Mouse (Mus musculus) small intestine, adult 2 months (tissue): ENCODE measurements around the gene Sall1. TPM values are rescaled to one million over a fixed set of nuclear protein-coding genes. Genes with fewer than 3 reads are reported as not detected.

ENCODE experiments used
- H3K27ac ChIP-seq: fragments of 200-500 bp; 2 replicates; pipeline ENCODE4 v1.5.1; 2012; ENCODE audit warnings: low read depth, low read length, control low read depth, inconsistent platforms; ENCODE audit not compliant: insufficient read depth
- H3K27me3 ChIP-seq: fragments of 200-500 bp; 2 replicates; pipeline ENCODE4 v1.6.1; 2012; ENCODE audit warnings: mild to moderate bottlenecking, moderate library complexity, low read length, inconsistent platforms; ENCODE audit not compliant: control insufficient read depth, insufficient read depth
- H3K36me3 ChIP-seq: fragments of 200-500 bp; 2 replicates; pipeline ENCODE4 v1.6.1; 2012; ENCODE audit warnings: mild to moderate bottlenecking, low read length, control low read depth, inconsistent platforms; ENCODE audit not compliant: control insufficient read depth, insufficient read depth
- H3K4me1 ChIP-seq: fragments of 200-500 bp; 2 replicates; pipeline ENCODE4 v1.6.1; 2012; ENCODE audit warnings: low read length, inconsistent platforms, mixed read lengths; ENCODE audit not compliant: control insufficient read depth, insufficient read depth, insufficient read length
- H3K4me3 ChIP-seq: fragments of 200-500 bp; 2 replicates; pipeline ENCODE4 v1.5.1; 2012; ENCODE audit warnings: low read depth, mild to moderate bottlenecking, control low read depth, inconsistent platforms, low read length, moderate library complexity
- CTCF ChIP-seq: fragments of 200-500 bp; IDR thresholded peaks from 2 replicates; pipeline ENCODE4 v1.5.1; 2012; ENCODE audit warnings: low read depth, mild to moderate bottlenecking, control low read depth, inconsistent platforms, low read length, moderate library complexity, mixed read lengths; ENCODE audit not compliant: insufficient replicate concordance, insufficient read length; ENCODE audit errors: extremely low read depth
- POLR2A ChIP-seq: fragments of 200-500 bp; IDR thresholded peaks from 2 replicates; pipeline ENCODE4 v1.6.1; 2012; ENCODE audit warnings: low read depth, mild to moderate bottlenecking, control low read depth, inconsistent platforms, low read length, moderate library complexity
- WGBS: fragments of 180-500 bp; shearing (Covaris S2); methylation state at CpG from one replicate; pipeline ENCODE4 v1.1.7; 2018; 5-methylcytosine and 5-hydroxymethylcytosine counted together
- polyA plus RNA-seq: library from polyadenylated mRNA; depleted of rRNA; stranded (reverse); fragments of >200 nt; gene quantifications from 2 replicates; pipeline ENCODE4 v1.2.3, GENCODE M21; 2012; rRNA removed

The Sall1 gene
- 0.56 and 1.2 TPM in 2 replicates for polyA plus RNA-seq

- Histone ChIP-seq H3K27ac (no peak within 1 kb of the TSS; the same call in 1 of the 2 replicates), H3K27me3 (peaks cover 72% of the 10 kb centered on the region), H3K4me1 (no peaks in the 10 kb centered on the region; the same call in 1 of the 2 replicates), H3K36me3 (no peaks in the 10 kb centered on the region), H3K4me3 (peak within 1 kb of the TSS; percentile 53)
- WGBS = 3% methylated on average over 25 of the region's 25 CpGs
- TF ChIP-seq CTCF (no peak), POLR2A (no peak)
Observed at GRCm38 (mm10) chr8:89043940-89044339, at the start of gene Sall1. TSS of gene Sall1 (minus strand) at chr8:89044162.

DNA sequence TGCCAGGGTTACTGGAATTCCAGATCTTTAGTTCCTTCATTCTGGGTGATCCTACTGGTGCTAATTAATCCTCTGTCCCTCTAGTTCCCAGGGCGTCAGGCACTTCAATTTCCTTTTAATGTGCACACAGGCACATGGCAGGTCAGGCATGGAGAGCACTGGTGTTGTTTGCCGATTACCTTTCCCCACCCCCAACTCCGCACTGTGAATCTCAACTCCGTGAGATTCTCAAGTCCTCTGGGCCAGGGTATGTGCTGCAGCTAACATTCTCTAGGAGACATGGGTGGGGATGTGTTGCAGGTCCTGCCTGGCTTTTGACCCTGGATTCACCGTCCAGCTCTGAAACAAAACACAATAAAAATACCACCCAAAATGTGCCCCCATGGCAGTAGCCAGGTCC, 46.0 kb upstream of the Sall1 start:
- Histone ChIP-seq H3K4me3 (no peak overlapping the region), H3K4me1 (no peaks in the 10 kb centered on the region), H3K27ac (no peak overlapping the region), H3K27me3 (no peaks in the 10 kb centered on the region), H3K36me3 (no peaks in the 10 kb centered on the region)
- 37% methylated on average over 5 of the region's 5 CpGs for WGBS
- TF ChIP-seq POLR2A (no peak), CTCF (no peak)

GRCm38 (mm10) chr8:89079147-89079546, 35.2 kb upstream of the Sall1 start:
- H3K27me3 ChIP-seq = no peaks in the 10 kb centered on the region
- TF ChIP-seq POLR2A (no peak), CTCF (no peak)
- no peak overlapping the region for H3K27ac ChIP-seq
- no peaks in the 10 kb centered on the region for H3K4me1 ChIP-seq
- no peaks in the 10 kb centered on the region for H3K36me3 ChIP-seq
- H3K4me3 ChIP-seq = no peak overlapping the region
- WGBS = 89% methylated on average over 2 of the region's 2 CpGs

- Histone ChIP-seq H3K36me3 (no peaks in the 10 kb centered on the region), H3K27me3 (no peaks in the 10 kb centered on the region), H3K4me1 (no peaks in the 10 kb centered on the region), H3K4me3 (no peak overlapping the region), H3K27ac (no peak overlapping the region)
- WGBS = 22% methylated on average over 3 of the region's 3 CpGs
- no peak for TF ChIP-seq POLR2A
- no peak for TF ChIP-seq CTCF
Observed at GRCm38 (mm10) chr8:89072968-89073382, 29.0 kb upstream of the Sall1 start.

DNA sequence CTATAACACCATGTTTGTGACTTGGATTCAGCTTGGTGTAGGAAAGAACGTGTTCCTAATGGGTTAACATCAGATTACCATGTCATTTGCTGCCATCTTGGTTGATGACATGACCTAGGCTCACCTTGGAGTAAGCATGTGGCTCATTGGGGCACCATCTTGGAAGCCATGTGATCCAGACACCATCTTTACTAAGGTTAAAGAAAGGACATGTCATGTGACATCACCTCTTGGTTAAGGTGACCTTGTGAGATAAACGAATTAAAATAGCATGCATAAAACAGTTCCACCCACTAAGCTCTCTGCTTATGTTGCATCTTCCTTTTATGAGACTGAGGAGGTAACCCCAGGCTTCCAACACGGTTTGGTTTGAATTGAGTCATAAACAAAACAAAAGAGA, 23.5 kb upstream of the Sall1 start:
- Histone ChIP-seq H3K4me3 (no peak overlapping the region), H3K4me1 (no peaks in the 10 kb centered on the region), H3K27me3 (no peaks in the 10 kb centered on the region), H3K27ac (no peak overlapping the region), H3K36me3 (no peaks in the 10 kb centered on the region)
- no peak for TF ChIP-seq CTCF
- no peak for TF ChIP-seq POLR2A
- 70% methylated on average over 3 of the region's 3 CpGs for WGBS

DNA sequence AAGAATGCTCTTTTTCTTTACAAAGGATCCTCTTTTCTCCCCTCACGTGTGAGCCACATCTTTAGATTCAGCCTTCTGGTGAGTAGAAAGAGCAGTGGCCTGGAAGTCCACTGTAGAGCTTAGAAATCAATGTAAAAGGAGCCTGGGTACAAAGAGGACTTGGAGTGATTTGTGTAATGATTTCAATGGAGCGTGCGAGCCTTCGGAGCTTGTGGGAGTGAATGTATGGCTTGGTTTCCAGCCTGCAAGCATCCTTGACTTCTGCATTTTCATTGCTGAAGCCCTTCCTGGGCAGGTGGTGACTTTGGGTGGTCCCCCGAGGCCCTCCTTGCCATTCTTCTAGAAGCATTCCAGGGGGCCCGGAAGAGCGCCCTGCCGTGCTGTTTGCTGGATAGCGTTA, 20.1 kb upstream of the Sall1 start:
- 75% methylated on average over 9 of the region's 9 CpGs for WGBS
- Histone ChIP-seq H3K27ac (no peak overlapping the region), H3K4me1 (no peaks in the 10 kb centered on the region), H3K36me3 (no peaks in the 10 kb centered on the region), H3K27me3 (no peaks in the 10 kb centered on the region), H3K4me3 (no peak overlapping the region)
- TF ChIP-seq POLR2A = no peak
- TF ChIP-seq CTCF = no peak

- no peak for TF ChIP-seq POLR2A
- WGBS = 78% methylated on average over 10 of the region's 10 CpGs
- Histone ChIP-seq H3K27ac (no peak overlapping the region), H3K36me3 (no peaks in the 10 kb centered on the region), H3K4me3 (no peak overlapping the region), H3K27me3 (no peaks in the 10 kb centered on the region), H3K4me1 (no peaks in the 10 kb centered on the region)
Observed at GRCm38 (mm10) chr8:89063366-89064040, 19.5 kb upstream of the Sall1 start.

DNA sequence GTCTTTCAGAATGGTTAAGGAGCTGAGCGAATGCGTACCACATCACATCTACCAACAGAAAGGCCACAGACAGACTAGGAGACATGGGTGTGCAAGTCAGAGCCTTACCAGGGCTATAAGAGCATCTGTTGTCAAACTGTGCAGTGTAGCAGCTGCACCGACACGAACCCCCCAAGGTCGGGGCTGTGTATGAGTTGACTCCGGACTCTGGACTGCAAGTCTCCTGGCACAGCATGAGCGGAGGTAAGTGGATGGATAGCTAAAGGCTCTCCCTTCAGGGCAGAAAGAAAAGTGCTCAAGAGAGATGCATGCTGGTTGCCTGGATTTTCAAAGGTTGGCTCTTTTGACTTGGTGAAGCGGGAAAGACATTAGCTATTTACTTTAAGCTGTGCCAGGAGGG, 16.8 kb upstream of the Sall1 start:
- no peaks in the 10 kb centered on the region for H3K27me3 ChIP-seq
- WGBS = 75% methylated on average over 8 of the region's 8 CpGs
- H3K4me1 ChIP-seq = no peaks in the 10 kb centered on the region
- no peak overlapping the region for H3K4me3 ChIP-seq
- H3K36me3 ChIP-seq = no peaks in the 10 kb centered on the region
- no peak overlapping the region for H3K27ac ChIP-seq
- TF ChIP-seq POLR2A (no peak), CTCF (no peak)
